Mouse (Mus musculus): ENCODE measurements around the gene Igsf9.

DNA sequence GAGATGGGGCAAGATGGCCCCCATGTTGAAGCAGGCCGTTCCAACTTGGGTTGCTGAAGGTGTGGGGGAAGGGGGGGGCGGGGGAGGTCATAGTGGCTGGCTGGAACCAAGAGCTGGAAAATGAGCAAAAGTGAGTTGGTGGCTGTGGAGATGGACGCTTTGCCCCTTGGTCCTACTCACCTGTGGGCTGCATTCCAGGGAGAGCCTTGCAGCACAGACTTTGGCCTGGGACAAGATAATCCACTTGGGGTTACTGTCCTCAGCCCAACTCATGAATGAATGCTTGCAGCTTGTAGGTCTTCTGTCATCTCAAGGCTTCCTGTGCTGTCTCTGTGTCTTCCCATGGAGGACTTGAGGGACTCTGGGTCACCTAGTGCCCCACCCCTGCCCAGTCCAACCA is 26.1 kb downstream of the Igsf9 start:
- no peak for TF ChIP-seq CTCF (IDR thresholded peaks at IDR 0.05; ENCODE audit: insufficient read depth, low read length)
- no peak for TF ChIP-seq POLR2A (IDR thresholded peaks at IDR 0.05; ENCODE audit: borderline replicate concordance, extremely low read depth, low read depth, low read length)

All from lung, adult 2 months (tissue).